Mouse (Mus musculus): Measurements from ENCODE around the gene Crlf1. TPM values are rescaled to one million over a fixed set of nuclear protein-coding genes. Genes with fewer than 3 reads are reported as not detected.

Gene Crlf1
- polyA plus RNA-seq, 1 experiment from 2014 or later, result 63.8 TPM

DNA sequence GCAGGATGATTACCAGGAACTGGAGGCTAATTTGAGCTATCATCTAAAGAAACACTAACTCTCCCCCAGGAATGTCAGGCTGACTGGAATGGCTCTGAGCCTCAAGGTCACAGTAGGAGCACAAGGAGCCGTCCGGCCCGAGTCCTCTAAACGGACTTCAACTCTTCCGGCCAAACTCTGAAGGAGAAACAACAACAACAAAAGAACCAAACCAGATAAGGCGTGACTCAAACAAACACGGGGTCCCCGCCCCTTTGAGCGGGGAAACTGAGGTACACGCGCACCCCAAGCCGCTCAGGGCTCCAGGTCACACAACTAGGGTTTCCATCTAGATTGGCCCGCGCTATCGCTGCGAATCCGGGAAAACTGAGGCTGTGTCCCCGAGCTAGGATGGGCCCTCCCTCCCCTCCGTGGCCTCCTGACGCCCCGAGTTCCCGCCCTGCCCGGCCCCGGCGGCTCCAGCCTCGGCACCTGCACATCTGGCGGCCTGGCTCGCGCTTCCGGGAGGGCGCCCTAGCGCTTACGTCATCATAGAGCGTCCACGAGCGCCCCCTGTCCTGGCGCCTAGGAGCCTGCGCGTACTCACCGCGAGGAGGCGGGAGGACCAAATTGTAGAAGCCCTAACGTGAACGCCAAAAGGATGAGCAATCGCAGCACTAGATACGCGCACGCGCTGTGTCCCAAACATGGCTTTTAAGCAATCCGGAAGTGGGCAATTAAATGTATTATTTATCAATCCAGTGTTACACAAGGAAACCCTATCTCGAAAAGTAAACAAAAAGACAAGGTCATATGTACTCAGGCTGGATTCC, 29.8 kb downstream of the Crlf1 start:
- under 1% methylated on average over 51 of the region's 51 CpGs for WGBS
- no peaks in the 10 kb centered on the region; the same call in 1 of the 2 replicates for H3K4me1 ChIP-seq (ENCODE audit: control insufficient read depth, insufficient read depth, low read length)
- H3K9me3 ChIP-seq (replicated peaks; ENCODE audit: control insufficient read depth, low read length), result no peaks in the 10 kb centered on the region
- H3K27ac ChIP-seq (replicated peaks; ENCODE audit: low read depth, low read length), result peak overlapping the region; percentile 49
- no peaks in the 10 kb centered on the region for H3K36me3 ChIP-seq (replicated peaks; ENCODE audit: control insufficient read depth, insufficient read depth, low read depth, low read length)
- peak; percentile 98 for DNase-seq (ENCODE audit: low spot score)
- peak overlapping the region; percentile 68 for H3K4me3 ChIP-seq (ENCODE audit: low read depth, low read length)
- ATAC-seq (replicated peaks; ENCODE audit: insufficient number of reproducible peaks, low FRiP score, low TSS enrichment, low read depth), result peak; percentile 75
- peak overlapping the region; percentile 67 for H3K9ac ChIP-seq (replicated peaks; ENCODE audit: low read length)
- peak overlapping the region; percentile 82 for H3K4me2 ChIP-seq (ENCODE audit: low read depth, low read length)
- H3K27me3 ChIP-seq (ENCODE audit: control insufficient read depth, insufficient read depth, low read length), result no peaks in the 10 kb centered on the region

DNA sequence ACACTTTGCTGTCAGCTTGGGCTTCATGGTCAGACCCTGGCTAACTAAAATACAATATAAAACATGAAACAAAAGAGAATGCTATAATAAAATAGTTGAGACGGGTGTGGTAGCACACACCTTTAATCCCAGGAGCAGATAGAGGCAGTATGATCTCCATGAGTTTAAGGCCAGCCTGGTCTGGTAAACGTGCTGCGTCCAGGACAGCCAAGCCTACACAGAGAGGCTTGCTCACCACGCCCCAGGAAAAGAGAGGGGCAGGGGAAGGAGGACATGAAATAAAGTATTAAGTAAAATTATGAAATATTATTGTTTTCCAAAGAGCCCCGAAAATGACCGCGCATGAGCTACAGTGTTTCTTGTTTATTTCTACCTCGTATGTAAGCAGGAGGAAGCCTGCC, 34.2 kb downstream of the Crlf1 start:
- Histone ChIP-seq H3K27ac (replicated peaks; ENCODE audit: low read depth, low read length) (no peak overlapping the region), H3K36me3 (replicated peaks; ENCODE audit: control insufficient read depth, insufficient read depth, low read depth, low read length) (peaks cover 9% of the 10 kb centered on the region; the same call in 1 of the 2 replicates), H3K4me3 (ENCODE audit: low read depth, low read length) (peak overlapping the region; percentile 88), H3K4me2 (ENCODE audit: low read depth, low read length) (peak overlapping the region; percentile 79), H3K9ac (replicated peaks; ENCODE audit: low read length) (peak overlapping the region; percentile 95), H3K9me3 (replicated peaks; ENCODE audit: control insufficient read depth, low read length) (no peaks in the 10 kb centered on the region), H3K4me1 (ENCODE audit: control insufficient read depth, insufficient read depth, low read length) (no peaks in the 10 kb centered on the region; the same call in none of the 2 replicates), H3K27me3 (ENCODE audit: control insufficient read depth, insufficient read depth, low read length) (no peaks in the 10 kb centered on the region)
- ATAC-seq (replicated peaks; ENCODE audit: insufficient number of reproducible peaks, low FRiP score, low TSS enrichment, low read depth) (no peak), DNase-seq (ENCODE audit: low spot score) (no peak)
- 5% methylated on average over 8 of the region's 8 CpGs for WGBS

DNA sequence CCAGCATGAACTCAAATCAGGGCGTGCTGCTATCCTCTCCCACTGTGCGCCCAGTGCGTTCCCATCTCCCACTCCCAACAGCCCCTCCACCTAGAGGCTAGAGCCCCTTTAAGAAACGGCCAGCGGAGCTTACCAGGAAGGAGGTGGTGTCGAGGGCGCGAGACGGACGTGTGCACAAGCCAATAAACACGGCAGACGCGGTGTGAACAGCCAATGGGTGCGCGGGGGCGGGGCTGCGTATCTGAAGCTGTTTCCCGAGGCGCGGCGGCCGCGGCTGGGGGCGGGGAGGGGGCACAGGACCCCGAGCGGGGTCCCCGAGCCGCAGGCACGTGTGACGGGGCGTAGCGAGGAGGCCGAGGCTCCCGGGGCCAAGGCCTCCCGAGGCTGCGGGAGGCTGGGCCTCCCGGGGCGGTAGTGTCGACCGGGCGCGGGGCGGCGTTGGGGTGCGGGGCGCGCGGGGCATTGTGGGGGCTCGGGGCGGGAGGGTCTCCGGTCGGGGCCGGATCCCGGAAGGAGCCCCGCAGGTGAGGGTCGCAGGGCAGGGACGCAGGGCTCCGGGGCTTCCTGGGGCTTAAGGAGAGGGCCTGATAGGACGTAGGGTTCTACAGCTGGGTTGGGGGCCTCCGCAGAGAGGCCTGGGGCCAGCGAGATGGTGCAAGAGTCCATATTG, 34.7 kb downstream of the Crlf1 start, which contains the start of the genes Fkbp8 and Kxd1:
Gene Fkbp8, plus strand, starts transcription at position 213 of the 670 bp plus-strand sequence.
Gene Kxd1, minus strand, starts transcription at position 445 of the 670 bp plus-strand sequence.
- peak within 1 kb of the TSS; percentile 95 for H3K9ac ChIP-seq (replicated peaks; ENCODE audit: low read length)
- peak within 1 kb of the TSS; percentile 88 for H3K4me3 ChIP-seq (ENCODE audit: low read depth, low read length)
- WGBS, result 1% methylated on average over 60 of the region's 61 CpGs
- ATAC-seq (replicated peaks; ENCODE audit: insufficient number of reproducible peaks, low FRiP score, low TSS enrichment, low read depth) (peak; percentile 92), DNase-seq (ENCODE audit: low spot score) (peak; percentile 98)
- H3K4me1 ChIP-seq (ENCODE audit: control insufficient read depth, insufficient read depth, low read length), result no peaks in the 10 kb centered on the region; the same call in none of the 2 replicates
- peaks cover 12% of the 10 kb centered on the region; the same call in 1 of the 2 replicates for H3K36me3 ChIP-seq (replicated peaks; ENCODE audit: control insufficient read depth, insufficient read depth, low read depth, low read length)
- peak within 1 kb of the TSS; percentile 79 for H3K4me2 ChIP-seq (ENCODE audit: low read depth, low read length)
- peak within 1 kb of the TSS; percentile 82 for H3K27ac ChIP-seq (replicated peaks; ENCODE audit: low read depth, low read length)
- H3K9me3 ChIP-seq (replicated peaks; ENCODE audit: control insufficient read depth, low read length), result no peaks in the 10 kb centered on the region
- no peaks in the 10 kb centered on the region for H3K27me3 ChIP-seq (ENCODE audit: control insufficient read depth, insufficient read depth, low read length)

DNA sequence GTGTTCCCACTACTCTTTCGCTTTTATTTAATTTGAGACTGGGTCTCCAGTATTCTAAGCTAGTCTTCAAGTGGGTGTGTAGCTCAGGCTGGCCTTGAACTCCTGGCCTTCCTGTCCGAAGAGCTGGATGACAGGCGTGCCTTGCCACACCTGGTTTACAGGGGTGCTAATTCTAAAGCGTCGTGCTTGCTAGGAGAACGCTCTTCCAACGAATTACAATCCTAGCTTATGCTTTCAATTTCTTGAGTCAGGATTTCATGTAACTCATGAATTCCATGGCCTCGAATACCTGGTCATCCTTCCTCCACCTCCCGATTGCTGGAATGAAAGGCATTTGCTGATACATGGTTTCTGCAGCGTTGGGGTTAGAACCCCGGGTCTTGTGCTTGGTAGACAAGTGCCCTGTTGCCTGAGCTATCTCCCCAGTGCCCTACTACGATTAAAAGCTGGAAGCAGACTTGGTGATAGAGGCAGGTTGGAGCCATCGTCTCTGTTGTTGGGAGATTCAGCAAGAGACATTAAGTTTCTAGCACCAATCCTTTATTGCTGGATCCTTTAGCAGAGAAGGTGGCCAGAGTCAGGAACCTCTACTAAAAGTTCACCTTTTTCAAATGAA, 35.3 kb downstream of the Crlf1 start:
- H3K36me3 ChIP-seq (replicated peaks; ENCODE audit: control insufficient read depth, insufficient read depth, low read depth, low read length), result peaks cover 12% of the 10 kb centered on the region
- no peaks in the 10 kb centered on the region; the same call in none of the 2 replicates for H3K4me1 ChIP-seq (ENCODE audit: control insufficient read depth, insufficient read depth, low read length)
- 33% methylated on average over 13 of the region's 13 CpGs for WGBS
- no peak for DNase-seq (ENCODE audit: low spot score)
- H3K9me3 ChIP-seq (replicated peaks; ENCODE audit: control insufficient read depth, low read length), result no peaks in the 10 kb centered on the region
- H3K9ac ChIP-seq (replicated peaks; ENCODE audit: low read length), result peak overlapping the region; percentile 95
- no peak overlapping the region for H3K27ac ChIP-seq (replicated peaks; ENCODE audit: low read depth, low read length)
- ATAC-seq (replicated peaks; ENCODE audit: insufficient number of reproducible peaks, low FRiP score, low TSS enrichment, low read depth), result no peak
- peak overlapping the region; percentile 88 for H3K4me3 ChIP-seq (ENCODE audit: low read depth, low read length)
- H3K27me3 ChIP-seq (ENCODE audit: control insufficient read depth, insufficient read depth, low read length), result no peaks in the 10 kb centered on the region
- peak overlapping the region; percentile 79 for H3K4me2 ChIP-seq (ENCODE audit: low read depth, low read length)

DNA sequence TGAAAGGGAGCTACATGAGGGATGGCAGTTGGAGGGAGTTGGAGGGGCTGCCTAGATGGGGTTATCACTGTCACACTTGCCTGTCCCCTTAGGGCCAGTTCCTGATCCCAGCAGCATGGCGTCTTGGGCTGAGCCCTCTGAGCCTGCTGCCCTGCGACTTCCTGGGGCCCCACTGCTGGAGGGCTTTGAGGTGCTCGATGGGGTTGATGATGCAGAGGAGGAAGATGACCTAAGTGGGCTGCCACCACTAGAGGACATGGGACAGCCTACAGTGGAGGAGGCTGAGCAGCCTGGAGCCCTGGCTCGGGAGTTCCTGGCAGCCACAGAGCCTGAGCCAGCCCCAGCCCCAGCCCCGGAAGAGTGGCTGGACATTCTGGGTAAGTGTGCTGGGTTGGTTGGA, 36.3 kb downstream of the Crlf1 start:
- Histone ChIP-seq H3K9me3 (replicated peaks; ENCODE audit: control insufficient read depth, low read length) (no peaks in the 10 kb centered on the region), H3K4me3 (ENCODE audit: low read depth, low read length) (no peak overlapping the region), H3K4me2 (ENCODE audit: low read depth, low read length) (no peak overlapping the region), H3K27ac (replicated peaks; ENCODE audit: low read depth, low read length) (no peak overlapping the region), H3K27me3 (ENCODE audit: control insufficient read depth, insufficient read depth, low read length) (no peaks in the 10 kb centered on the region), H3K36me3 (replicated peaks; ENCODE audit: control insufficient read depth, insufficient read depth, low read depth, low read length) (peaks cover 12% of the 10 kb centered on the region), H3K9ac (replicated peaks; ENCODE audit: low read length) (no peak overlapping the region), H3K4me1 (ENCODE audit: control insufficient read depth, insufficient read depth, low read length) (no peaks in the 10 kb centered on the region; the same call in none of the 2 replicates)
- ATAC-seq (replicated peaks; ENCODE audit: insufficient number of reproducible peaks, low FRiP score, low TSS enrichment, low read depth) (no peak), DNase-seq (ENCODE audit: low spot score) (no peak)
- 77% methylated on average over 5 of the region's 5 CpGs for WGBS

DNA sequence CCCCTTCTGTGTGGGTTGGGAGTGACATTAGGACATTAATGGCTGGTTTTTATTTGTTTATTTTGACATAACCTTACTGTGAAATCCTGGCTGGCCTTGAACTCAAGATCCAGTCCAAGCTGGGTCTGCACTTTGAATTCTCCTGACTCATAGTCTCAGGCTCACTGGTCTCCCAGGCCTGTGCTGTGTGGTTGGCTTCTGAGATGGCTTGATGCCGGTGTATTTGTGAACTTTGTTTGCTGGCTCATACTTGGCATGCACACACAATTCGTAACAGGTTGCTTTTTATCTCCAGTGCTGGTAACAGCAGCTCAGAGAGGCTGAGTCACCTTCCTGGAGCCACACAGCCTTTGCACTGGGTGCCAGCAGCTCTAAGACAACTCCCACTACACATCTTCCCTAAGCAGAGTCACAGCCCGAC, 36.8 kb downstream of the Crlf1 start:
- ATAC-seq (replicated peaks; ENCODE audit: insufficient number of reproducible peaks, low FRiP score, low TSS enrichment, low read depth), result no peak
- Histone ChIP-seq H3K27me3 (ENCODE audit: control insufficient read depth, insufficient read depth, low read length) (no peaks in the 10 kb centered on the region), H3K4me2 (ENCODE audit: low read depth, low read length) (no peak overlapping the region), H3K9me3 (replicated peaks; ENCODE audit: control insufficient read depth, low read length) (no peaks in the 10 kb centered on the region), H3K36me3 (replicated peaks; ENCODE audit: control insufficient read depth, insufficient read depth, low read depth, low read length) (peaks cover 12% of the 10 kb centered on the region), H3K27ac (replicated peaks; ENCODE audit: low read depth, low read length) (no peak overlapping the region), H3K4me1 (ENCODE audit: control insufficient read depth, insufficient read depth, low read length) (no peaks in the 10 kb centered on the region; the same call in none of the 2 replicates), H3K4me3 (ENCODE audit: low read depth, low read length) (no peak overlapping the region), H3K9ac (replicated peaks; ENCODE audit: low read length) (no peak overlapping the region)
- 90% methylated on average over 3 of the region's 3 CpGs for WGBS
- no peak for DNase-seq (ENCODE audit: low spot score)

DNA sequence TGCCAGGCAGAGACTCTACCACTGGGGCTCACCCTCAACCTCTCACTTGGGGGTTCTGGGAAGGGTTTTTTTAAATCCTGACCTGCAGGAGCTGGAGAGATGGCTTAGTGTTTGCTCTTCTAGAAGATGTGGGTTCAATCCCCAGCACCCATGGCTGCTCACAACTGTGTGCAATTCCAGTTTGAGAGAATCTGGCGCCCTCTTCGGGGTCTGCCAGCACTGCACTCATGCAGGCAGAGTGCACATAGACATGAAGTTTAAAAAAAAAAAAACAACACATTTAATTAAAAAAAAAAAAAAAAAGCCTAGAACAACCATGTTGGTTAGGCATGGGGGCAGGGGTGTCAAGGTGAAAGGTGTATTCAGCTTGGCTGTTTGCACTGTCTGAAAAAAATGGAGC, 37.4 kb downstream of the Crlf1 start:
- no peak for DNase-seq (ENCODE audit: low spot score)
- no peaks in the 10 kb centered on the region for H3K27me3 ChIP-seq (ENCODE audit: control insufficient read depth, insufficient read depth, low read length)
- ATAC-seq (replicated peaks; ENCODE audit: insufficient number of reproducible peaks, low FRiP score, low TSS enrichment, low read depth), result no peak
- 95% methylated on average over 2 of the region's 2 CpGs for WGBS
- H3K27ac ChIP-seq (replicated peaks; ENCODE audit: low read depth, low read length), result no peak overlapping the region
- H3K36me3 ChIP-seq (replicated peaks; ENCODE audit: control insufficient read depth, insufficient read depth, low read depth, low read length), result peaks cover 12% of the 10 kb centered on the region
- no peak overlapping the region for H3K9ac ChIP-seq (replicated peaks; ENCODE audit: low read length)
- no peak overlapping the region for H3K4me3 ChIP-seq (ENCODE audit: low read depth, low read length)
- H3K9me3 ChIP-seq (replicated peaks; ENCODE audit: control insufficient read depth, low read length), result no peaks in the 10 kb centered on the region
- H3K4me2 ChIP-seq (ENCODE audit: low read depth, low read length), result no peak overlapping the region
- H3K4me1 ChIP-seq (ENCODE audit: control insufficient read depth, insufficient read depth, low read length), result no peaks in the 10 kb centered on the region; the same call in none of the 2 replicates
